Mouse (Mus musculus) CH12.LX (cell line): ENCODE measurements around the gene Uvrag. TPM values are rescaled to one million over a fixed set of nuclear protein-coding genes. Genes with fewer than 3 reads are reported as not detected.

Experiments
- DNase-seq: peaks from one replicate; pipeline ENCODE4 v3.0.0-alpha.2; 2013; ENCODE audit errors: extremely low read depth
- H3K27ac ChIP-seq: 2 replicates; pipeline ENCODE4 v1.5.1; 2012; ENCODE audit warnings: low read depth, mild to moderate bottlenecking, control low read depth, moderate library complexity; ENCODE audit not compliant: insufficient read depth
- H3K27me3 ChIP-seq: replicated peaks from 2 replicates; pipeline ENCODE3; 2012; ENCODE audit warnings: inconsistent platforms
- H3K36me3 ChIP-seq, 2 experiments: replicated peaks in 1 of 2; 2 replicates each; pipeline versions ENCODE3 to v1.6.1; 2012; ENCODE audit warnings: inconsistent platforms in 1 of 2, low read length in 1 of 2, mild to moderate bottlenecking in 1 of 2, mixed read lengths in 1 of 2, moderate library complexity in 1 of 2; ENCODE audit not compliant: control insufficient read depth in 1 of 2, insufficient read depth in 1 of 2
- H3K4me1 ChIP-seq, 2 experiments: 2 replicates each; pipeline ENCODE4 v1.6.1; 2012; ENCODE audit warnings: inconsistent platforms in 1 of 2, moderate library complexity in 1 of 2; ENCODE audit not compliant: insufficient read depth in 2 of 2, control insufficient read depth in 1 of 2
- H3K4me2 ChIP-seq: 2 replicates; pipeline ENCODE4 v1.6.1; 2012; ENCODE audit warnings: low read depth, mild to moderate bottlenecking, control low read depth; ENCODE audit not compliant: poor library complexity, insufficient read depth, severe bottlenecking
- H3K4me3 ChIP-seq, 3 experiments: fragments of 150-350 bp in 1 of 3; sonication (generic) in 1 of 3; replicated peaks in 1 of 3; 2 replicates each; pipeline versions ENCODE3 to v1.5.1; 2011 to 2012; ENCODE audit warnings: low read depth in 2 of 3, low read length in 2 of 3, mild to moderate bottlenecking in 2 of 3, moderate library complexity in 2 of 3, control low read depth in 1 of 3, improper control_type of control experiment in 1 of 3, inconsistent platforms in 1 of 3, mixed read lengths in 1 of 3; ENCODE audit not compliant: poor library complexity in 1 of 3
- H3K79me2 ChIP-seq: replicated peaks from 2 replicates; pipeline ENCODE4 v1.6.1; 2012; ENCODE audit warnings: mild to moderate bottlenecking, moderate library complexity; ENCODE audit not compliant: control insufficient read depth, poor library complexity, insufficient read depth, severe bottlenecking; ENCODE audit errors: extremely low read depth
- H3K9ac ChIP-seq: 2 replicates; pipeline ENCODE4 v1.6.1; 2012; ENCODE audit warnings: low read depth, mild to moderate bottlenecking, control low read depth, moderate library complexity; ENCODE audit not compliant: insufficient read depth
- H3K9me3 ChIP-seq: replicated peaks from 2 replicates; pipeline ENCODE3; 2012; ENCODE audit warnings: low read length, inconsistent platforms, mixed read lengths
- BHLHE40 ChIP-seq: IDR thresholded peaks from 2 replicates; pipeline ENCODE4 v1.6.1; 2011; ENCODE audit warnings: mild to moderate bottlenecking, low read depth, low read length, improper control_type of control experiment
- CTCF ChIP-seq, 2 experiments: IDR thresholded peaks in 1 of 2; conservative IDR thresholded peaks in 1 of 2; 2 replicates each; pipeline ENCODE4 v1.5.1; 2011 to 2012; ENCODE audit warnings: low read depth in 2 of 2, low read length in 2 of 2, improper control_type of control experiment in 1 of 2, inconsistent platforms in 1 of 2, mild to moderate bottlenecking in 1 of 2, moderate library complexity in 1 of 2
- E2F4 ChIP-seq: IDR thresholded peaks from 2 replicates; pipeline ENCODE4 v1.6.1; 2011; ENCODE audit warnings: low read depth, low read length, improper control_type of control experiment; ENCODE audit not compliant: insufficient replicate concordance
- GABPA ChIP-seq: IDR thresholded peaks from 2 replicates; pipeline ENCODE4 v1.6.1; 2012; ENCODE audit warnings: low read depth, low read length, improper control_type of control experiment, inconsistent platforms; ENCODE audit not compliant: insufficient replicate concordance
- HCFC1 ChIP-seq: IDR thresholded peaks from 2 replicates; pipeline ENCODE4 v1.6.1; 2012; ENCODE audit warnings: low read depth, mild to moderate bottlenecking, inconsistent platforms, low read length, improper control_type of control experiment
- IRF4 ChIP-seq: IDR thresholded peaks from 2 replicates; pipeline ENCODE4 v1.6.1; 2014; ENCODE audit warnings: low read depth, mild to moderate bottlenecking, inconsistent platforms, low read length, improper control_type of control experiment
- JUN ChIP-seq: IDR thresholded peaks from 2 replicates; pipeline ENCODE4 v1.6.1; 2011; ENCODE audit warnings: low read depth, mild to moderate bottlenecking, low read length, improper control_type of control experiment, moderate library complexity; ENCODE audit not compliant: insufficient read depth
- JUND ChIP-seq: conservative IDR thresholded peaks from 2 replicates; pipeline ENCODE4 v1.6.1; 2011; ENCODE audit warnings: low read depth, low read length, improper control_type of control experiment
- KAT2A ChIP-seq: IDR thresholded peaks from 2 replicates; pipeline ENCODE4 v1.6.1; 2012; ENCODE audit warnings: low read length, improper control_type of control experiment, inconsistent platforms; ENCODE audit not compliant: insufficient replicate concordance
- MAFK ChIP-seq: IDR thresholded peaks from 2 replicates; pipeline ENCODE4 v1.6.1; 2011; ENCODE audit warnings: low read length, improper control_type of control experiment; ENCODE audit not compliant: insufficient replicate concordance
- MAZ ChIP-seq: IDR thresholded peaks from 2 replicates; pipeline ENCODE4 v1.6.1; 2012; ENCODE audit warnings: low read depth, mild to moderate bottlenecking, inconsistent platforms, low read length, improper control_type of control experiment, moderate library complexity
- MEF2A ChIP-seq: IDR thresholded peaks from 2 replicates; pipeline ENCODE4 v1.6.1; 2014; ENCODE audit warnings: low read depth, mild to moderate bottlenecking, inconsistent platforms, low read length, improper control_type of control experiment, borderline replicate concordance
- MXI1 ChIP-seq: IDR thresholded peaks from 2 replicates; pipeline ENCODE4 v1.6.1; 2011; ENCODE audit warnings: mild to moderate bottlenecking, low read depth, low read length, improper control_type of control experiment
- MYC ChIP-seq: IDR thresholded peaks from 2 replicates; pipeline ENCODE4 v1.6.1; 2011; ENCODE audit warnings: low read depth, mild to moderate bottlenecking, improper control_type of control experiment, low read length
- NELFE ChIP-seq: IDR thresholded peaks from 2 replicates; pipeline ENCODE4 v1.6.1; 2011; ENCODE audit warnings: low read depth, low read length, improper control_type of control experiment
- NRF1 ChIP-seq: IDR thresholded peaks from 2 replicates; pipeline ENCODE4 v1.6.1; 2014; ENCODE audit warnings: low read depth, mild to moderate bottlenecking, inconsistent platforms, low read length, improper control_type of control experiment, moderate library complexity
- PAX5 ChIP-seq: IDR thresholded peaks from 2 replicates; pipeline ENCODE4 v1.6.1; 2012; ENCODE audit warnings: low read length, inconsistent platforms, mixed read lengths
- POLR2A ChIP-seq: IDR thresholded peaks from 2 replicates; pipeline ENCODE4 v1.6.1; 2011; ENCODE audit warnings: low read depth, mild to moderate bottlenecking, improper control_type of control experiment, low read length
- RAD21 ChIP-seq: IDR thresholded peaks from 2 replicates; pipeline ENCODE4 v1.6.1; 2011; ENCODE audit warnings: low read depth, mild to moderate bottlenecking, low read length, improper control_type of control experiment, moderate library complexity
- RCOR1 ChIP-seq: conservative IDR thresholded peaks from 2 replicates; pipeline ENCODE4 v1.6.1; 2012; ENCODE audit warnings: low read depth, mild to moderate bottlenecking, inconsistent platforms, low read length, improper control_type of control experiment
- SMC3 ChIP-seq: IDR thresholded peaks from 2 replicates; pipeline ENCODE4 v1.6.1; 2011; ENCODE audit warnings: low read depth, low read length, improper control_type of control experiment
- TBP ChIP-seq: conservative IDR thresholded peaks from 2 replicates; pipeline ENCODE4 v1.6.1; 2011; ENCODE audit warnings: low read depth, low read length, improper control_type of control experiment
- UBTF ChIP-seq: IDR thresholded peaks from 2 replicates; pipeline ENCODE4 v1.6.1; 2012; ENCODE audit warnings: low read depth, mild to moderate bottlenecking, inconsistent platforms, low read length, improper control_type of control experiment, moderate library complexity
- USF1 ChIP-seq: IDR thresholded peaks from 2 replicates; pipeline ENCODE4 v1.6.1; 2014; ENCODE audit warnings: low read depth, mild to moderate bottlenecking, inconsistent platforms, low read length, improper control_type of control experiment
- ZC3H11A ChIP-seq: IDR thresholded peaks from 2 replicates; pipeline ENCODE4 v1.6.1; 2012; ENCODE audit warnings: low read depth, mild to moderate bottlenecking, inconsistent platforms, low read length, improper control_type of control experiment
- ZKSCAN1 ChIP-seq: IDR thresholded peaks from 2 replicates; pipeline ENCODE4 v1.6.1; 2012; ENCODE audit warnings: low read depth, inconsistent platforms, low read length, improper control_type of control experiment, borderline replicate concordance
- ZMIZ1 ChIP-seq: IDR thresholded peaks from 2 replicates; pipeline ENCODE4 v1.6.1; 2012; ENCODE audit warnings: low read depth, mild to moderate bottlenecking, inconsistent platforms, low read length, improper control_type of control experiment
- dilution Hi-C: fragments of 300-500 bp; cut with MboI; formaldehyde crosslinking; loops from 2 replicates; pipeline ENCODE4 v1.14.3; 2020; ENCODE audit warnings: low sequenced_read_pairs; ENCODE audit not compliant: extremely low pct_unique_long_range_greater_than_20kb, extremely low pct_ligation_motif_present
- in situ Hi-C: fragments of 300-500 bp; cut with MboI; formaldehyde crosslinking; loops from 3 replicates; pipeline ENCODE4 v1.14.3; 2019; ENCODE audit warnings: low sequenced_read_pairs, low pct_ligation_motif_present, low pct_unique_long_range_greater_than_20kb, mixed read lengths
- polyA plus RNA-seq: library from polyadenylated mRNA; unstranded; fragments of >175 nt; gene quantifications from 2 replicates; pipeline ENCODE4 v1.2.1, GENCODE M21; 2012; ENCODE audit warnings: low read depth; ENCODE audit not compliant: insufficient read length
- total RNA-seq, 2 experiments: library from RNA; depleted of rRNA; stranded (reverse); fragments of 300-350 nt in 1 of 2; fragments of >200 nt in 1 of 2; gene quantifications; 2 replicates each; pipeline ENCODE4 v1.2.3; 2012 to 2014

Uvrag gene
- total and polyA plus RNA-seq, 3 experiments: 20.6 to 47.4 (median 37.5) TPM

DNA sequence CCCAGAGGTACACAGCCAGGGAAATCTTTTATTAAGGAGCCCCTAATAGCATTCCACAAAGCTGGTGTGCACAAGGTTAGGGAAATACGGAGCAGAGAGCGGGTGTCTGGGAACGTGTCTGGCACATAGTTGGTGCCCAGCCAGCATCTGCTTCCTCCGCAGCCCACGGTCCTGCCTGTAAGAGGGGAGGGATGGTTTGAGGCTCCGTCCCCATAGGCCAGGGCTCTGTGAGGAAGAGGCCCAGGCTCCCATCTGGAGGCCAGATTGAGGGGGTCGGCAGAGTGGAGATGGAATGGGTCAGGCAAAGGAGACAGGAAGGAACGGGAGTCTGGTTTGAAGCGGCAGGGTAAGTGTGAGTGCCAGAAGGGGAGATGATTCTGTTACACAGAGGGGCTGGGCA is 289.7 kb downstream of the Uvrag start:
- in situ Hi-C loops (no loop called here), dilution Hi-C loops (no loop called here)
- Histone ChIP-seq H3K4me3 (no peak overlapping the region), H3K36me3 (no peaks in the 10 kb centered on the region), H3K9ac (no peak overlapping the region), H3K27me3 (peaks cover 34% of the 10 kb centered on the region), H3K9me3 (peaks cover 7% of the 10 kb centered on the region), H3K4me1 (peaks cover 11 to 20% of the 10 kb centered on the region in 2 experiments), H3K27ac (no peak overlapping the region), H3K4me2 (no peak overlapping the region), H3K79me2 (no peaks in the 10 kb centered on the region)
- TF ChIP-seq MYC (no peak), IRF4 (no peak), CTCF (conservative IDR thresholded peaks at IDR 0.05 in 1 of 2, IDR thresholded peaks at IDR 0.05 in 1 of 2; ENCODE audit: low read depth in 2 of 2, low read length in 2 of 2) (no peak), MEF2A (no peak), MAZ (no peak), NELFE (no peak), ZKSCAN1 (no peak), BHLHE40 (no peak), ZC3H11A (no peak), TBP (no peak), RCOR1 (no peak), E2F4 (no peak), KAT2A (no peak), RAD21 (no peak), ZMIZ1 (no peak), GABPA (no peak), JUN (no peak), HCFC1 (no peak)
- DNase-seq: no peak

DNA sequence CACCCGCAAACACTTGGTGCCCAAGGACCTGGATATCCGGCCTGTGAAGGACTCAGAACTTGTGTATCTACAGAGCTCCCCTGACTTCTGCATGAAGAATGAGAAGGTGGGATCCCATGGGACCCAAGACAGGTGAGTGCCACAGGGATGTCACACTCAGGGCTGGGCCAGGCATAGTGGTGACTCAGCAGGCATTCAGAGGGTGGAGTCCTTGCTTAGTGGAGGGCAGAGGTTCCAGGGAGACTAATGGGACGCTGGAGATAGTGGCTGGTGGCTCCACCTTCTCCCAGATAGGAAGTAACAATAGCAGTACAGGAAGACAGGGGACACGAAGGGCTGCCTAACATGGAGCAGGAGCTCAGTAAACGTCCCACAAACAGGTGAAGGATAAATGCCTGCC is 290.6 kb downstream of the Uvrag start:
- H3K9ac ChIP-seq: no peak overlapping the region
- in situ Hi-C loops: no loop called here
- no peak overlapping the region for H3K4me2 ChIP-seq
- H3K36me3 ChIP-seq: no peaks in the 10 kb centered on the region
- H3K27me3 ChIP-seq: peaks cover 42% of the 10 kb centered on the region
- dilution Hi-C loops: no loop called here
- H3K4me3 ChIP-seq: no peak overlapping the region
- H3K9me3 ChIP-seq: peaks cover 7% of the 10 kb centered on the region
- no peak for DNase-seq
- no peak overlapping the region for H3K27ac ChIP-seq
- H3K79me2 ChIP-seq: no peaks in the 10 kb centered on the region
- TF ChIP-seq MAZ: no peak
- TF ChIP-seq CTCF (conservative IDR thresholded peaks at IDR 0.05 in 1 of 2, IDR thresholded peaks at IDR 0.05 in 1 of 2; ENCODE audit: low read depth in 2 of 2, low read length in 2 of 2): no peak
- TF ChIP-seq TBP: no peak
- TF ChIP-seq MXI1: no peak
- no peak for TF ChIP-seq POLR2A
- no peak for TF ChIP-seq ZKSCAN1
- no peak for TF ChIP-seq ZMIZ1
- no peak for TF ChIP-seq USF1
- no peak for TF ChIP-seq SMC3
- TF ChIP-seq HCFC1: no peak
- TF ChIP-seq BHLHE40: no peak
- TF ChIP-seq MYC: no peak
- no peak for TF ChIP-seq MAFK
- no peak for TF ChIP-seq NRF1
- no peak for TF ChIP-seq UBTF
- TF ChIP-seq JUND: no peak
- no peak for TF ChIP-seq IRF4
- no peak for TF ChIP-seq PAX5
- peaks cover 11 to 20% of the 10 kb centered on the region in 2 experiments for H3K4me1 ChIP-seq
